Mouse (Mus musculus) forebrain, embryonic 11.5 days (tissue): ENCODE measurements around the gene Zfp866. TPM values are rescaled to one million over a fixed set of nuclear protein-coding genes. Genes with fewer than 3 reads are reported as not detected.
A peak's percentile ranks its signal among the peaks of the same experiment; 100 is the strongest.

Source experiments
- ATAC-seq: fragments of 200-750 bp; cut with Nextera tagmentation; replicated peaks from 2 replicates; pipeline ENCODE4 v1.8.0; 2017; ENCODE audit warnings: moderate TSS enrichment; ENCODE audit not compliant: low FRiP score
- DNase-seq: peaks from one replicate; pipeline ENCODE4 v3.0.0-alpha.2; 2017; ENCODE audit warnings: low spot score
- H3K27ac ChIP-seq: fragments of 300-500 bp; sonication (generic); 2 replicates; pipeline ENCODE4 v1.5.1; 2014; ENCODE audit warnings: low read depth, low read length
- H3K27me3 ChIP-seq: fragments of 300-500 bp; sonication (generic); 2 replicates; pipeline ENCODE4 v1.6.1; 2014; ENCODE audit warnings: mild to moderate bottlenecking, low read length, mixed read lengths; ENCODE audit not compliant: control insufficient read depth, insufficient read depth
- H3K36me3 ChIP-seq: fragments of 300-500 bp; sonication (generic); 2 replicates; pipeline ENCODE4 v1.6.1; 2014; ENCODE audit warnings: mild to moderate bottlenecking, low read length, moderate library complexity, mixed read lengths; ENCODE audit not compliant: control insufficient read depth, insufficient read depth
- H3K4me1 ChIP-seq: fragments of 300-500 bp; sonication (generic); replicated peaks from 2 replicates; pipeline ENCODE4 v1.6.1; 2014; ENCODE audit warnings: low read length, mixed read lengths; ENCODE audit not compliant: control insufficient read depth, insufficient read depth
- H3K4me2 ChIP-seq: fragments of 300-500 bp; sonication (generic); 2 replicates; pipeline ENCODE4 v1.6.1; 2014; ENCODE audit warnings: low read depth, mild to moderate bottlenecking, low read length, moderate library complexity, mixed read lengths; ENCODE audit not compliant: severe bottlenecking
- H3K4me3 ChIP-seq: fragments of 300-500 bp; sonication (generic); 2 replicates; pipeline ENCODE4 v1.5.1; 2014; ENCODE audit warnings: low read depth, low read length
- H3K9ac ChIP-seq: fragments of 300-500 bp; sonication (generic); 2 replicates; pipeline ENCODE4 v1.6.1; 2014; ENCODE audit warnings: low read length
- H3K9me3 ChIP-seq: fragments of 300-500 bp; sonication (generic); 2 replicates; pipeline ENCODE4 v1.6.1; 2016; ENCODE audit warnings: low read length, mixed read lengths; ENCODE audit not compliant: control insufficient read depth
- WGBS: fragments of 180-500 bp; shearing (Covaris S2); extraction: QIAGEN DNeasy Blood & Tissue Kit; methylation state at CpG from one replicate; pipeline ENCODE4 v1.1.7; 2014; 5-methylcytosine and 5-hydroxymethylcytosine counted together
- polyA plus RNA-seq: library from polyadenylated mRNA; unstranded; fragments of >200 nt; fragmentation: Nextera tagmentation; extraction: Ambion mirVana; gene quantifications from 2 replicates; pipeline ENCODE4 v1.2.1, GENCODE M21; 2014

Zfp866 gene
- polyA plus RNA-seq, 1 experiment from 2014 or later: 45.0 TPM

DNA sequence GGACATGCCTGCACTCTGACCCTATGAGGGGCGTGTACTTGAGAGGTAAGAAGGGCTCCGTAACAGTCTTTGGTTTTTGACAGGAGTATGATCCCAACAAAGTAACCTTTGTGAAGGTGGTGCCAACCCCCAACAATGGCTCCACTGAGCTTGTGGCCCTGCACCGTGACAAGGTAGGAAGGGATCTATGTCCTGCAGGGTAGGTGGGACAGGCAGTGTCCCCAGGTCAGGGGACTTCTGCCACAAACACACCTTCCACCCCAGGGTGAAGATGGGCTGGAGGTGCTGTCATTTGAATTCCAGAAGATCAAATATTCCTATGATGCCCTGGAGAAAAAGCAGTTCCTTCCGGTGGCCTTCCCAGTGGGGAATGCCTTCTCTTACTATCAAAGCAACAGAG is 2.7 kb upstream of the Zfp866 start:
- WGBS: 91% methylated on average over 4 of the region's 4 CpGs
- DNase-seq: no peak

DNA sequence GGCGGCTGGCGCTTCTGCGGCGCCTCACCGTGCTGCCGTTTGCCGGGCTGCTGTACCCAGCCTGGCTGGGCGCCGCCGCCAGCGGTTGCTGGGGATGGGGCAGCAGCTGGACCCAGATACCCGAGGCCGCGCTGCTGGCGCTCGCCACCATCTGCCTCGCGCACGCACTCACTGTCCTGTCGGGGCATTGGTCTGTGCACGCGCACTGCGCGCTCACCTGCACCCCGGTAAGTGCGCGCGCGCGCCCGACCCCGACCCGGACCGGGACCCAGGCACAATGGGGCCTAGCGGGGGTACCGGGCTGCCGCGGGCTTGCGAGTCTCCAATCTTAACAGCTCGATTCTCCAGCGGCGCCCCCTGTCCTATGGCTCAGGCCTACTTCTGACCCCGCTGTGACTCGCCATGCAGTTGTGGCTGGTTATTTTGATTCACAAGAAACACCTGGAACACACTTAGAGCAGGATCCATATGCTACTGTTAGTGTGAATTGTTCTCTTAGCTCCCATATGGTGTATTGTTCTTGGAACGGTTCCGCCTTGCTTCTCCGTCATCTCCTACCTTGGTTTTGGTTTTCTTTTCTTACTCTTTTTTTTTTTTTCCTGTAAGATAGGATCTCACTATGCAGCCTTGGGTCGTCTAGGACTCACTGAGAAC is 564 bp upstream of the Zfp866 start:
- H3K4me3 ChIP-seq: peak overlapping the region; percentile 100
- peak; percentile 77 for DNase-seq
- WGBS: under 1% methylated on average over 46 of the region's 48 CpGs
- H3K4me1 ChIP-seq: peaks cover 10% of the 10 kb centered on the region
- peak overlapping the region; percentile 76 for H3K4me2 ChIP-seq
- ATAC-seq: peak; percentile 83
- peak overlapping the region; percentile 68; the same call in 1 of the 2 replicates for H3K27ac ChIP-seq
- H3K9me3 ChIP-seq: no peaks in the 10 kb centered on the region
- H3K27me3 ChIP-seq: no peaks in the 10 kb centered on the region
- H3K9ac ChIP-seq: peak overlapping the region; percentile 98
- no peaks in the 10 kb centered on the region; the same call in 1 of the 2 replicates for H3K36me3 ChIP-seq

More for the DNA sequence above, 2.7 kb upstream of the Zfp866 start:
- H3K9ac ChIP-seq: no peak overlapping the region
- no peak for ATAC-seq
- peaks cover 6% of the 10 kb centered on the region; the same call in 1 of the 2 replicates for H3K36me3 ChIP-seq
- H3K4me2 ChIP-seq: no peak overlapping the region
- H3K27ac ChIP-seq: no peak overlapping the region
- H3K4me3 ChIP-seq: no peak overlapping the region
- no peaks in the 10 kb centered on the region for H3K27me3 ChIP-seq
- peaks cover 10% of the 10 kb centered on the region for H3K4me1 ChIP-seq
- H3K9me3 ChIP-seq: no peaks in the 10 kb centered on the region

DNA sequence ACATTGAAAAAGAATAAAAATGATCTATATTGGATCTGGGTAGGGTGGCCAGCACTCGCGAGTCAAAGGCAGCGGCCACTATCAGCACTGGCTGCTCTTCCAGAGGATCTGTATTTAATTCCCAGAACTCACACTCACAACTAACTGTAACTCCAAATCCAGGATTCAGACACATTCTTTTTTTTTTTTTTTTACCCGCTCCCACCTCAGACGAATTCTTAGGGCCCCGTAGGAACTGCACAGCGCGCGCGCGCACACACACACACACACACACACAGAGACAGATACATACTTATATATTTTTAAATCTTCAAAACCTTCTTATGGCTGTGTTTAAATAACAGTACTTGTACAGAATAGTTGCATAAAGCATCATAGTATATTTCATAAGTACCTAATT is 614 bp downstream of the Zfp866 start:
- peaks cover 10% of the 10 kb centered on the region for H3K4me1 ChIP-seq
- no peaks in the 10 kb centered on the region for H3K27me3 ChIP-seq
- no peaks in the 10 kb centered on the region for H3K9me3 ChIP-seq
- peak overlapping the region; percentile 98 for H3K9ac ChIP-seq
- H3K4me3 ChIP-seq: peak overlapping the region; percentile 100
- no peak for DNase-seq
- H3K36me3 ChIP-seq: no peaks in the 10 kb centered on the region; the same call in 1 of the 2 replicates
- 33% methylated on average over 11 of the region's 11 CpGs for WGBS
- ATAC-seq: peak; percentile 5; the same call in 1 of the 2 replicates
- peak overlapping the region; percentile 68; the same call in 1 of the 2 replicates for H3K27ac ChIP-seq
- peak overlapping the region; percentile 76 for H3K4me2 ChIP-seq

DNA sequence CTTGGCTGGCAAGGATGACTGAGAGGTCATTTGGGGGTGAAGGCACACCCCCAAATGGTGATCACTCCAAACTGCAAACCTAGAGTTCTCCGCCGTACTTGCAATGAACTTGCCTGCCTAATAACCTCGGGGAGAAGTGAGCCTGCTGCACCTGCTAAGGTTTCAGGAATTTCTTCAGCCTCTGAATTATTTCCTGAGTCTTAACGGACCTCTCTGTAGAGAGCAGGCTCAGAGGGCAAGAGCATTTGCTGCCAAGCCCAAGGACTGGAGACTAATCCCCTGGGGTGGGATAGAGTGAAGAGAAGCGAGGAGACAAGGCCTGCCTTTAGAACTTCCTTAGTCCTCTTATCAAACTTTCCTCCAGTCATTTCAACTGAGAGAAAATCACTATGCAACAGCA is 1.2 kb downstream of the Zfp866 start:
- Histone ChIP-seq H3K27ac (no peak overlapping the region), H3K9ac (no peak overlapping the region), H3K27me3 (no peaks in the 10 kb centered on the region), H3K36me3 (no peaks in the 10 kb centered on the region; the same call in 1 of the 2 replicates), H3K4me3 (no peak overlapping the region), H3K4me1 (peaks cover 10% of the 10 kb centered on the region), H3K4me2 (no peak overlapping the region), H3K9me3 (no peaks in the 10 kb centered on the region)
- 79% methylated on average over 5 of the region's 5 CpGs for WGBS
- no peak for DNase-seq
- ATAC-seq: no peak

DNA sequence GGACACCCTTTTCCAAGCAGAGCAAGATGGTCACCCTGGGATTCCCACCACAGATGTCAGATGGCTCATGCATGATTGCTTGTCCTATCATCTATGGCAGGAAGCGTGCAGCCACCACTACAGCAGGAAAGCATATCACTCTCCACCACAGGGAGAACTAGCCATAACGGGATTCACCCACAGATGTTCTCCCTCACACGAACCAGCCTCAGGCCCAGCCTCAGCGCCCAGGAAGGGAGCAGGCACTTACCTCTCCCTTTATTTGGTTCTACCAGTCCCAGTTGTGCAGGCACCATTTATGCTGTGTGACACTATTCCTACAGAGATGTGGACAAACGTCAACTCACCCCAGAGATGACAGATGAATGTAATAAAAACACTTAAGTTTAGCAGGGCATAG is 1.9 kb downstream of the Zfp866 start:
- peaks cover 10% of the 10 kb centered on the region for H3K4me1 ChIP-seq

DNA sequence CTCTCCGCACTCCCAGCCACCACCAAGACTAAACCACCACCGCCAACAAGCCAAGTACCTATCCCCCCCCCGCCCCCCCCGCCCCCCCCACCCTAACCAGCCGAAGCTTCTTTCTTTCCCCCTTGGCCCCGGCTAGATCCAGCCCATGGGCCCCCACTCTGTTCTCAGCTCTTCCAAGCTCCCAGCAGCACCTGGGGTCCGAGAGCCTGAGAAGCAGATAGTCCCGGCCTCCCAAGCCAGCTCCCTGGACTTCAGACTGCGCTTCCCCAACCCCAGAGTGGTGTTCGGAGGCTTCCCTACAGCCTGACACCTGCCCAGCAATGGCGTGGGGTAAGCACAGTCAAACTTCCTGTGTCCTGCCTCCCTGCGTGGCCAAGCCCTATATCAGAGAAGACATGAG is 13.9 kb downstream of the Zfp866 start:
- no peak overlapping the region for H3K4me3 ChIP-seq
- H3K27ac ChIP-seq: no peak overlapping the region
- H3K9me3 ChIP-seq: no peaks in the 10 kb centered on the region
- peaks cover 3% of the 10 kb centered on the region; the same call in 1 of the 2 replicates for H3K4me1 ChIP-seq
- no peak for DNase-seq
- no peak overlapping the region for H3K4me2 ChIP-seq
- H3K9ac ChIP-seq: no peak overlapping the region
- H3K36me3 ChIP-seq: no peaks in the 10 kb centered on the region
- H3K27me3 ChIP-seq: no peaks in the 10 kb centered on the region
- no peak for ATAC-seq
- WGBS: 72% methylated on average over 12 of the region's 12 CpGs

More for the DNA sequence above, 1.9 kb downstream of the Zfp866 start:
- DNase-seq: no peak
- Histone ChIP-seq H3K27ac (no peak overlapping the region), H3K36me3 (no peaks in the 10 kb centered on the region; the same call in 1 of the 2 replicates), H3K4me3 (no peak overlapping the region), H3K27me3 (no peaks in the 10 kb centered on the region), H3K9ac (no peak overlapping the region), H3K9me3 (no peaks in the 10 kb centered on the region), H3K4me2 (no peak overlapping the region)
- WGBS: 84% methylated on average over 5 of the region's 5 CpGs
- ATAC-seq: no peak

DNA sequence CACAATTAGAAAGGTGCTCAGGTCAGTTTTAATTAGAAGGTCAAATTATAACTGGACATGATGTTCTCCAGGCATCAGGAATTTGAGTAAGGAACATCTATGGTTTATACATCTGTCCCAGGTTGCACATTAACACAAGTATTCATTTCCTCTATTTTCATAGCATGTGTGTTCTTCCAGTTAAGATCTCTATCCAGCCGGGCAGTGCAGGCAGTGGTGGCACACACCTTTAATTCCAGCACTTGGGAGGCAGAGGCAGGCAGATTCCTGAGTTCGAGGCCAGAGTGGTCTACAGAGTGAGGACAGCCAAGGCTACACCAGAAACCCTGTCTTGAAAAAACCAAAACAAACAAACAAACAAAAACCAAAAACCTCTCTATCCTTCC is 15.8 kb downstream of the Zfp866 start:
- Histone ChIP-seq H3K9me3 (no peaks in the 10 kb centered on the region), H3K9ac (no peak overlapping the region; the same call in 1 of the 2 replicates), H3K27me3 (no peaks in the 10 kb centered on the region), H3K36me3 (no peaks in the 10 kb centered on the region), H3K4me3 (peak overlapping the region; percentile 81; the same call in 1 of the 2 replicates), H3K27ac (no peak overlapping the region), H3K4me2 (peak overlapping the region; percentile 34; the same call in 1 of the 2 replicates), H3K4me1 (peaks cover 3% of the 10 kb centered on the region; the same call in 1 of the 2 replicates)
- WGBS: 67% methylated on average over 2 of the region's 2 CpGs
- no peak; the same call in 1 of the 2 replicates for ATAC-seq
- DNase-seq: no peak

DNA sequence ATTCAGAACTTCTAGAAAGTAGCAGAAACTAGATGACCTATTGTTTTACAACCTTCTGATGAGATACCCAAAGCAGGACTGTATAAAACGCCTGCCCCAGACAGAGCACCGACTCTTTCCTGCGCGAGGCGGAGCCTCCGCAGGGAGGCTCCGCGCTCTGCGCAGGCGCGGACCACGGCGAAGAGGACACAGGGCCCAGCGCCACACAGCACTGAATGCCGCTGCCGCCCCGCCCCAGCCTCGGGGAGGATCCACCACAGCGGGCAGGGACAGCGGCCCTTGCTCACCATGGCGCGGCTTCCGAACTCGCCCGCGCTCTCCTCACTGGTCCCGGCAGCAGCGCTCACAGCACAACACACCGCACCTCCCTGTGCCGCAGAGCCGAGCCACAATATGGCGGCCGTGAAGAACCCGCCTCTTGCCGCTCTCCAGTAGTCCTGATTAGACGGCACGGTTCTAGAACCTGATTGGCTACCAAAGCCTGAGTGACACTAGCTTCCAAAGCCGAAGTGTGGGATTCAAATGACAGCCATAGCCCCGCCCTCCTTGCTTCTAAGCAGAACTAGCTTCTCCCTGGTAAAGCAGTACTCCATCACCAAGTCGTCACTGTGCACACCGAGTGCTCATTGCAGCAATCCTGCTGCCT is 16.4 kb downstream of the Zfp866 start, which contains the start of gene Gm20422:
Gene Gm20422 (minus strand): TSS at position 384 of the 646 bp plus-strand sequence.
- Histone ChIP-seq H3K9me3 (no peaks in the 10 kb centered on the region), H3K27ac (peak within 1 kb of the TSS; percentile 97), H3K9ac (peak within 1 kb of the TSS; percentile 93), H3K4me2 (peak within 1 kb of the TSS; percentile 66), H3K27me3 (no peaks in the 10 kb centered on the region), H3K4me3 (peak within 1 kb of the TSS; percentile 81), H3K4me1 (peaks cover 3% of the 10 kb centered on the region; the same call in 1 of the 2 replicates), H3K36me3 (no peaks in the 10 kb centered on the region; the same call in 1 of the 2 replicates)
- peak; percentile 100 for ATAC-seq
- WGBS: 0% methylated on average over 41 of the region's 41 CpGs
- peak; percentile 93 for DNase-seq
